Mouse (Mus musculus): ENCODE data around the gene Gm7073. TPM values are rescaled to one million over a fixed set of nuclear protein-coding genes. Genes with fewer than 3 reads are reported as not detected.
A peak's percentile ranks its signal among the peaks of the same experiment; 100 is the strongest.

The Gm7073 gene
- polyA plus RNA-seq, 1 experiment from 2014 or later, result not detected

DNA sequence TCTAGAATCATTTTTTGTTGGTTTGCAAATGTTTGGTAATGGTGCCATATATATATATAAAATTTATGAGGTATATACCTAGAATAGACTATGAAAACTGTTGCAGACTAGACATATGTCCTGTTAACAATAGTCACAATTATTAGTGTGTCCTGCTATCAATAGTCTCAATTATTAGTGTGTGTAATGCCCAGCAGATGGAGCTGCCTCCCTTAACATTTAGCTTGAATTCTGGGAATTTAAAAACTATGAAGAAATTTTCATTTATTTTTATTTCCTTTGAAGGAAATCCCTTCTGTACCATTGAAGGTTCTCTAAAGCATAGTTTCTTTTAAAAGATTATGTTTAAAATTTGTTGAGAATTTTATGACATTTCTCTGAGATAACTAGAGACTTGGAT, 43.7 kb downstream of the Gm7073 start:
- no peak for ATAC-seq (ENCODE audit: insufficient read depth)
- H3K4me3 ChIP-seq (replicated peaks), result no peak overlapping the region
- no peaks in the 10 kb centered on the region for H3K36me3 ChIP-seq (replicated peaks)
- no peaks in the 10 kb centered on the region for H3K4me1 ChIP-seq (replicated peaks)
- no peaks in the 10 kb centered on the region for H3K27me3 ChIP-seq
- H3K9ac ChIP-seq, result no peak overlapping the region
- no peak overlapping the region for H3K27ac ChIP-seq (replicated peaks)
- no peaks in the 10 kb centered on the region for H3K9me3 ChIP-seq (replicated peaks)
- H3K4me2 ChIP-seq, result no peak overlapping the region

DNA sequence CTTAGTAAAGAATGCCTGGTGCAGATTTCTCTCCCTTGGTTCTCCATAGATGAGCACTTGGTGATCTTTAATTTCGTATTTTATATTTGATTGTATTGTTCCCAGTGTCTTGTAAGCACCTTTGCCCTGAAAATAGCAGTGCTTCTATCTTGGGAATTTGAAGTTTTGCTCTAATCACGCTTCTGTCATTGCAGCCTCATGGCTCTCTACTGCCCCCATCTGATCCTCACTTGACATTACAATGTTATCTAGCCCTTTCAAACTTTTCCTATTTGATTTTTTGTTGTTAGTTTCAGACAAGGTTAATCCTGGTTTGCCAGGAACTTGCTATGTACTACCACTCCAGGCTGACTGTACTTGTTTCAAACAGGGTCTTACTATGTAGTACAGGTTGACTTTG, 75.3 kb downstream of the Gm7073 start:
- H3K36me3 ChIP-seq (replicated peaks), result no peaks in the 10 kb centered on the region
- H3K9me3 ChIP-seq (replicated peaks), result no peaks in the 10 kb centered on the region
- no peak for ATAC-seq (ENCODE audit: insufficient read depth)
- H3K4me1 ChIP-seq (replicated peaks), result no peaks in the 10 kb centered on the region
- 11% methylated on average over 2 of the region's 2 CpGs for WGBS (ENCODE audit: insufficient replicate concordance)
- H3K4me2 ChIP-seq, result no peak overlapping the region
- H3K27me3 ChIP-seq, result no peaks in the 10 kb centered on the region
- H3K9ac ChIP-seq, result no peak overlapping the region
- no peak overlapping the region for H3K27ac ChIP-seq (replicated peaks)
- H3K4me3 ChIP-seq (replicated peaks), result no peak overlapping the region

DNA sequence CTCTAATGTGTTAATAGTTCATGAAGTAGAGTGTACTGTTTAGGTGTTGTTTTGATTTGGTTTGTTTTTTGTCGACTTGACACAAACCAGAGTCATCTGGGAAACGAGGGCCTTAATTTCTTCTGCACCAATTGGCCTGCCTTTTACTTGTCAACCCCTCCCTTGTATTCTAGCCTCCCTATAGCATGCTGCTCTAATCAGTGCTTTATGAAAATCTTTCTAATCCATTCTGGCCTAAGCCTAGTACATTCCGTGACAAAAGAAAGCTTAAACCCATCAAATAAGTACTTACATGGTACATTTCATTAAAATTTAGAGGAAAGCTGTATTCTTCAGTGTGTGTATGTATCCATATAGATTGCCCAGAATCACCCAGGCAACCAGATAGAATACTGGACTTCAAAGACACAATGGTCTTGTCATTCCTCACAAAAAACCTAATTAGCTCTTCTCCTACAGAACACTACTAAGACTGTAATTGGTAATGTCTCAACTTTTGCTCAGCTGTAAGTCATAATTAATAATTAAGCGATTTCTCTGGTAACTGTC, 124.4 kb downstream of the Gm7073 start:
- no peak for ATAC-seq (ENCODE audit: insufficient read depth)
- Histone ChIP-seq H3K9ac (no peak overlapping the region), H3K4me3 (replicated peaks) (no peak overlapping the region), H3K4me2 (no peak overlapping the region), H3K36me3 (replicated peaks) (no peaks in the 10 kb centered on the region), H3K27ac (replicated peaks) (no peak overlapping the region), H3K9me3 (replicated peaks) (no peaks in the 10 kb centered on the region), H3K4me1 (replicated peaks) (no peaks in the 10 kb centered on the region), H3K27me3 (no peaks in the 10 kb centered on the region)
- 38% methylated on average over 4 of the region's 4 CpGs for whole genome bisulfite sequencing (ENCODE audit: insufficient replicate concordance)

DNA sequence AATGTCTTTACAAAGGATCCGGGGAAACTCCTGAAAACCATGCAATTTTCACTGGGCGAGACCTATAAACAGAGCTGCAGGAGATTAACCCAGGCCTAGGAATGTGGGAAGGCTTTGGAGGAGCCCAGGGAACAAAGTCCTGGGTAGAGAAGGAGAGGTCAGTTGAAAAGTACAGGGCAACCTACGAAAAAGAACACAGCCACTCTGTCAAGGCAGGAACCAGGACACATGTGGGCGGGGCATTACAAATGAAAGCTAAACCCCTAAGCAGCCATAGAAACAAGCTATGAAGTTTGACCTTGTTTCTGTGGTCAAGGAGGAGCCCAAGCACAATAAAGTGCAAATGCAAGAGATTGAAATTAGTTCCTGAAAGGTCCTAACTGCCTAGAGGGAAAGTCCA, 133.4 kb downstream of the Gm7073 start:
- H3K36me3 ChIP-seq (replicated peaks), result no peaks in the 10 kb centered on the region
- H3K27me3 ChIP-seq, result no peaks in the 10 kb centered on the region
- no peak overlapping the region for H3K9ac ChIP-seq
- ATAC-seq (ENCODE audit: insufficient read depth), result no peak
- H3K4me3 ChIP-seq (replicated peaks), result no peak overlapping the region
- no peaks in the 10 kb centered on the region for H3K9me3 ChIP-seq (replicated peaks)
- WGBS (ENCODE audit: insufficient replicate concordance), result 55% methylated on average over 4 of the region's 4 CpGs
- peaks cover 13% of the 10 kb centered on the region; the same call in 1 of the 2 replicates for H3K4me1 ChIP-seq (replicated peaks)
- no peak overlapping the region for H3K4me2 ChIP-seq
- no peak overlapping the region for H3K27ac ChIP-seq (replicated peaks)

DNA sequence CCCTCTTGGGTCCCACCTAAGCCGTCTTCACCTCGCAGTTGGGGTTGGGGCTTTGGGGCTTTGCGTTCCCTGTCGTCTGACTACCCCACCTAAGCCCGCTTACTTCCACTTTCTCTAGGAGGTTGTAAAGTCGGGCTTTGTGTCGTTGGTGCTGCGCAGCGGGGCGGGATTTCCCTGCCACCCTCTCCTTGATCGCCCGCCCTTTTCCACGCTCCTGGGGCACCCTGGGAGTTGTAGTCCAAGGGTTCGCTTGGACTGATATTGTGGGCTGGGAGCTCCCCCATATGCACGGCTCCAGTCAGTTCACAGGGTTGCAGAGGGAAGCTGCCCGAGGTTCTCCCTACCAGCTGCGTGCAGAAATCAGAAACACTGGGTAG, 134.4 kb downstream of the Gm7073 start:
- Histone ChIP-seq H3K4me3 (replicated peaks) (peak overlapping the region; percentile 74), H3K9me3 (replicated peaks) (no peaks in the 10 kb centered on the region), H3K9ac (peak overlapping the region; percentile 87), H3K36me3 (replicated peaks) (no peaks in the 10 kb centered on the region), H3K4me1 (replicated peaks) (peaks cover 13% of the 10 kb centered on the region; the same call in 1 of the 2 replicates), H3K27ac (replicated peaks) (peak overlapping the region; percentile 91), H3K27me3 (no peaks in the 10 kb centered on the region), H3K4me2 (peak overlapping the region; percentile 72)
- peak; percentile 87 for ATAC-seq (ENCODE audit: insufficient read depth)
- 10% methylated on average over 17 of the region's 17 CpGs for WGBS (ENCODE audit: insufficient replicate concordance)

DNA sequence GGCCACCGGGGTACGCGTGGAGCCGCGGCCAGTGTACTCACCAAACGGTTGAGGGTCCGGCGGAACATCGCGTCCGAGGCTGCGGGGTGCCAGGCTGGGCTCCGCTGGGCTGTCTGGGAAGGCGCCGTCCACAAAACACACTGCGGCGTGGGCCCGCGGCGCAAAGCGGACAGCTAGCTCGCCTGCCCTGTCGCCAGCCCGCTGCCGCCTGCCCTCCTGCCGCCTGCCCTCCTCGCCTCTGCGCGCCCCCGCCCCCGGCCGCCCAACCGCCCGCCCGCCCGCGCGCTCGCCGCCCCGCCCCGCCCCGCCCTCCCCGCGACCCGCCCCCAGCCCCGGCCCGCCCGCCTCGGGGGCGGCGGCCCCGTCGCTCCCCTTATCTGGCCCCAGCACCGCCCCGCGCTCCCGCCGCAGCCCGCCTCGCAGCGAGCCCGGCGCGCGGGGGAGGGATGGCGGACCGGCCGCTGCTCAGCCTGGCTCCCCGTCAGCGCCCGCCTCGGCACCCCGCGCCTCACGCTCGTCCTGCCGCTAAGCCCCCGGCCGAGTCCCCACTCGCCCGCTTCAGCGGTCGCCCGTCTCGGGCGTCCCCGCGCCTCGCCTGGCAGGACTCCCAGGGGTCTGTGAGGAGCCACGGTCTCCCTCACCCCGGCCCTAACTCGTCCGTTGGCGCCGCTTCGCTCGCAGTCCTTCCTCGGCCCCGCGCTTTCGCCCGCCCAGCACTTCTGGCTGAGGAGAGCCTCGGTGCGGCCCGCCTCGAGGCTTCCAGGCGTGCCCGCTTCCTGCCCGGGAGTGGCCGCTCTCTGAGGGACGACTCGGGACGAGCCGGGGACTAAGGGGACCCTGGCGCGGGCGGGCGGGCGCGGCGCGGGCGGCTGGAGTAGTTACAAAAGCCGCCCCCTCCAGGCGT, 135.0 kb downstream of the Gm7073 start:
- Histone ChIP-seq H3K4me3 (replicated peaks) (peak overlapping the region; percentile 74), H3K9ac (peak overlapping the region; percentile 87), H3K27ac (replicated peaks) (peak overlapping the region; percentile 91), H3K4me1 (replicated peaks) (peaks cover 13% of the 10 kb centered on the region; the same call in 1 of the 2 replicates), H3K27me3 (no peaks in the 10 kb centered on the region), H3K9me3 (replicated peaks) (no peaks in the 10 kb centered on the region), H3K36me3 (replicated peaks) (no peaks in the 10 kb centered on the region), H3K4me2 (peak overlapping the region; percentile 72)
- 14% methylated on average over 69 of the region's 126 CpGs for WGBS (ENCODE audit: insufficient replicate concordance)
- ATAC-seq (ENCODE audit: insufficient read depth), result peak; percentile 86

DNA sequence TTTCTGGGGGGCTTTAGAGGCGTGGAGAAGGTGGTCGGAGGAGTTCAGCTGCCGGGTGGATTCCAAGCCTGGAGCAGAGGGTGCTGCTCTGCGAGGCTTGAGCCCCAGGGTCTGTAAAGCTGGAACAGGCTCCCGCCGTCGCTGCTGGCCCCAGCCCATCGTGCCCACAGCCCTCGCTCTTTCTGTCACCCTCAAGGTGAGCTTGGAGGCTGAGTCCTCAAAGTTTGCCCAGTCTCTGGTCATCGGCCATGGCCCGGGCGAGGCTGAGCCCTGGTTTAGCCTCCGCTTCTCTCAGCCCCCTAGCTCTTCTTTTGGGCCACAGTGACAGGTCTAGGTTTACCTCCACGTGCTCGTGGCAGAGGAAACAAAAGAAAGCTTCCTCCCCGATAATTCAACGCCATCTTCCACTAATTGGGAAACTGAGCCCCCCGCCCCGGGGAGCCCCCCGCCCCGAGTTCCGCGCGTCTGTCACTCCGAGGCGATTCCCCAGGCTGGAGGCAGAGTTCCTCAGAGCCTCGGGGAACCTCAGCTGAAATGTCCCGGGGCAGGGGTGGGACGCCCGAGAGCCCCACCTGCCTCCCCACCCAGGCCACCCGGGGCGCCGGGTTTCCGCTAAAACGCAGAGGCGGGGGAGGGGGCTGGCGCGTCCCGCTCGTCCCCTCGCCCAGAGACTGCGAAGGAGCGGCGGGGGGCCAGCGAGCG, 135.8 kb downstream of the Gm7073 start:
- Histone ChIP-seq H3K27ac (replicated peaks) (peak overlapping the region; percentile 53; the same call in 1 of the 2 replicates), H3K4me3 (replicated peaks) (peak overlapping the region; percentile 74), H3K9me3 (replicated peaks) (no peaks in the 10 kb centered on the region), H3K4me2 (peak overlapping the region; percentile 72), H3K4me1 (replicated peaks) (peaks cover 13% of the 10 kb centered on the region; the same call in 1 of the 2 replicates), H3K36me3 (replicated peaks) (no peaks in the 10 kb centered on the region), H3K27me3 (no peaks in the 10 kb centered on the region), H3K9ac (peak overlapping the region; percentile 73)
- peak; percentile 44 for ATAC-seq (ENCODE audit: insufficient read depth)
- 15% methylated on average over 46 of the region's 46 CpGs for WGBS (ENCODE audit: insufficient replicate concordance)

DNA sequence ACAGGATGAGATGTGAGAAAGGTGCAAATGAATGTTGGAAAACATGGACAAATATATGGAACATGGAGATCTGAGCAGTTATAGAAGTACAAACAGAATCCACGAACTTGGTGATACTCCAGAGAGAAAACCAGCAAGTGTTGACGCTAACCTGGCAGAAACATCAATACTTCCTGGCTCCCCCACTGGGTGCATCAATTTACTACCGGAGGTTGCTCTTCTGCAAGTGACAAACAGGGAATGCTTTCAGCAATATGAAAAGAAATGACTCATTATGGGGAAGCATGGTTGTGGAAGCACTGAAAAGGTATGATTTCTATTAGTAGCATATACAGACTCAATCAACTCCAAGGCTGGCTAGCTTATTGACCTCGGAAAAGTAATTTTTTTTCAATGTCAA, 144.8 kb downstream of the Gm7073 start:
- Histone ChIP-seq H3K9ac (no peak overlapping the region), H3K27ac (replicated peaks) (no peak overlapping the region), H3K4me2 (no peak overlapping the region), H3K4me3 (replicated peaks) (no peak overlapping the region), H3K4me1 (replicated peaks) (no peaks in the 10 kb centered on the region), H3K36me3 (replicated peaks) (no peaks in the 10 kb centered on the region), H3K27me3 (no peaks in the 10 kb centered on the region), H3K9me3 (replicated peaks) (no peaks in the 10 kb centered on the region)
- no peak for ATAC-seq (ENCODE audit: insufficient read depth)
- 69% methylated on average over 4 of the region's 4 CpGs for WGBS (ENCODE audit: insufficient replicate concordance)

DNA sequence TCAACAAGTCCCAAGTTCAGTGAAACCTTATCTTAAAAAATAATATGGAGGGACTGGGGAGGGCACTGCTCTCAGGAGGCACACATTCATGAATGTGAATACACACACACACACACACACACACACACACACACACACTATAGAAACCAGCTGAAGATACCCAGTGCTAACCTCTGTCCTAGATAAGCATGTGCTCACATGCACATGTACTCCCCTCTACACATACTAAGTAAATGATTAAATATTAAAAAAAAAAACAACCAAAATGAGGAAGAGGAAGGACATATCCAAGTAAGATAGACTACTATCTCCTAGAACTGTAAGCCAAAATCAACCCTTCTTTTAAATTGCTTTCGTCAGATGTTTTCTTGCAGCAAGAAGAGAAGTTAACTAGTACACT, 152.2 kb downstream of the Gm7073 start:
- ATAC-seq (ENCODE audit: insufficient read depth), result no peak
- 31% methylated on average over 1 of the region's 1 CpGs for WGBS (ENCODE audit: insufficient replicate concordance)
- H3K4me1 ChIP-seq (replicated peaks), result no peaks in the 10 kb centered on the region

More for the DNA sequence above, 152.2 kb downstream of the Gm7073 start:
- Histone ChIP-seq H3K9me3 (replicated peaks) (no peaks in the 10 kb centered on the region), H3K27ac (replicated peaks) (no peak overlapping the region), H3K27me3 (no peaks in the 10 kb centered on the region), H3K4me3 (replicated peaks) (no peak overlapping the region), H3K9ac (no peak overlapping the region), H3K36me3 (replicated peaks) (no peaks in the 10 kb centered on the region), H3K4me2 (no peak overlapping the region)

All from liver, embryonic 15.5 days (tissue).